Mouse (Mus musculus) gonadal fat pad, adult 2 months (tissue): ENCODE data around the gene Wbp1. TPM values are rescaled to one million over a fixed set of nuclear protein-coding genes. Genes with fewer than 3 reads are reported as not detected.

Experiments used
- DNase-seq: peaks from one replicate; pipeline ENCODE4 v3.0.0-alpha.2; 2012; ENCODE audit warnings: low read depth
- polyA plus RNA-seq: library from polyadenylated mRNA; depleted of rRNA; stranded (reverse); fragments of >200 nt; gene quantifications from 2 replicates; pipeline ENCODE4 v1.2.3, GENCODE M21; 2012

The Wbp1 gene
- polyA plus RNA-seq, 1 experiment, result 187 TPM

- no peak for DNase-seq
Observed at GRCm38 (mm10) chr6:83140044-83140443, 18.7 kb upstream of the Wbp1 start.

DNA sequence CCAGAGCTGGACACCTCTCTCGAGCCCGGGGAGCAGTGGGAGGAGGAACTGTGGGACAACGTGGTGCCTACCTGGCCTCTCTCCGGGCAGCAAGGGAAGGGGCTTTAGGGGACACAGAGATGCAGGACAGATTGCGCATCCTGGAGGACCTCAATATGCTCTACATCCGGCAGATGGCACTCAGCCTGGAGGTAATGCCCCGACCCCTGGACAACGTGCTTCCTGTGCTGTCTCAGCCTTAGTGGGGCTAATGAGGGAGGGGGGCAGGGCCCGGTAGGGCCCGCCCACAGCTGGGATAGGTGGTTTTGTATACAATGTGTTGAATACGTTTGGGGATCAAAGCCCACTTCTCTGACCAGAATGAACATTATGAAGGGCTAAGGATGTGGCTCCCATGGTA lies 16.7 kb upstream of the Wbp1 start:
- no peak for DNase-seq

- DNase-seq, result no peak
Observed at GRCm38 (mm10) chr6:83137576-83137950, 16.2 kb upstream of the Wbp1 start.

DNA sequence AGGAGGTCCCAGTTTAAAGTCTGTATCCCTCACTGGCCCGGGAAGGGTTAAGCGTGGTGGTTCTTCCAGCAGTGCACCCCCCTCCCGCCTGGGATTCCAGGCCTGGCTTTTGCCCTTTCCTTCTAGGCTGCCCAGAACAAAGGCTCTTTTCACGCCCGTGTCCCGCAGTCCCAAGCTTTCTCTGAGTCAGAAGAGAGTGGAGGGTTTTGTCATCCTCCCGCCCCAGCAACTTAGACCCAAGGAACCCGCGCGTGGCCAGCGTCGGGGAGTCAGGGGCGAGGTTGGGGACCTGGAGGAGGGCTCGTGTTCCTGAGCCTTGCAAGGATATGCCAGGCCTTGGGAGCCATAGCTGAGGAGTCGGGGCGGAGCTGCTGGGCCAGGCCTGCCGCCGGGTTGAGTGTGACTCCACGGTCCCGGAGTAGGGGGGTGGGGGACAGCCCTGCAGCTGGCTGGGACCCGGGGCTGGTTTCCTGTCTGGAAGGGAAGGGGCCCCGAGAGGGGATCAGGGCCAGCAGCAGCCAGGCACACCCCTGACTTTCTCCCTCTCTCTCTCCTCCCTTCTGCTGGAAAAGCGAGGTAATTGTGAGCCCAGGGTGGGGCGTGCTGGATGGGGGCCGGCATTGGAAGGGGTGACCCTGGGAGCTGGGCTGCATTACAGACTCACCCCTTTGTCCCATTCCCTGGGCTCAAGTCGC lies 15.7 kb upstream of the Wbp1 start:
- DNase-seq, result no peak

DNA sequence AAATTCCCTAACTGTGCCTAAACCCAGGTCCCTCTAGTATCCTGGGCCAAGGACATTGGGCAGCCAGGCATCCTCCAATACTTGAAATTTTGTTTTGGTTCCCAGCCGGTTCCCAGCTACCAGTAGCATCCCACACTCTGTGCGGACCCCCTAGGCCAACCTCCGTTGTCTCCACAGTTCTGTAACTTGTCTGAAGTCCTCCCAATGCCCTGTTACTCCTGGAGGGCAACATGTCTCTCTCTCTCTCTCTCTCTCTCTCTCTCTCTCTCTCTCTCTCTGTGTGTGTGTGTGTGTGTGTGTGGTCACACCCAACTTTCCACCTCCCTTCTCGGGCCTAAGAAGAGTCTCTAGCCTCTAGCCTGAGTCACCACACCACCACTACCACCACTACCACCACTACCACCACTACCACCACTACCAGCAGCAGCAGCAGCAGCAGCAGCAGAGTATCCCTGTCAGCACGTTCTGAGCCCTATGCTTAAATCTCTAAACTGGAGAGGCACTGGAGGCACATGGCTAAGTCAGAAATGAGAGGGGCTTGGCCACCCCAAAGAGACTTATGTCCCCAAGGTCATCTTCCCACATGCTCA lies 15.0 kb upstream of the Wbp1 start:
- no peak for DNase-seq

DNA sequence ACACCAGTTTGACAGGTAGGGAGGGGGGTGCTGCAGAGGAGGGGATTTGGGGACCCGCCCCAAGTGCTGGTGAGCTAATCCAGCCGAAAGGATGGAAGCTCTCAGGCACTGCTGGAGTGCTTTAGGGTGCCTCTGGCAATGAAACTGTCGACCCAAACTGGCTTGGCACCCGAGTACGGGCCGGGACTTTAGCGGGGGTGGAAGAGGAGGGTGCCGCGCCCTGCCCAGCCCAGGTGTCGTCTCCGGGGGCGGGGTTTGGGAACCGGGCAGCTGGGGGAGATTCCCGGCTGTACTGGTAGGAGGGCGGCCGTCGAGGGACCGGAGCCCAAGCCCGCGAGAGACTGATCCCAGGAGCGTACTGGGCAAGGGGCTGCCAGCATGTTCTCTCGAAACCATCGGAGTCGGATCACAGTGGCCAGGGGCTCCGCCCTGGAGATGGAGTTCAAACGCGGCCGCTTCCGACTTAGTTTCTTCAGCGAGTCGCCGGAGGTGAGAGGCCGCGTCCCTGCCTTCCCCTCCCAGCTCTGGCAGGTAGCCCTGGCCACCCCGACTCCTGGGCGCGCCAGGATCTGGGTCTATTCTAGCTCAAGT lies 14.3 kb upstream of the Wbp1 start:
- DNase-seq, result no peak

DNA sequence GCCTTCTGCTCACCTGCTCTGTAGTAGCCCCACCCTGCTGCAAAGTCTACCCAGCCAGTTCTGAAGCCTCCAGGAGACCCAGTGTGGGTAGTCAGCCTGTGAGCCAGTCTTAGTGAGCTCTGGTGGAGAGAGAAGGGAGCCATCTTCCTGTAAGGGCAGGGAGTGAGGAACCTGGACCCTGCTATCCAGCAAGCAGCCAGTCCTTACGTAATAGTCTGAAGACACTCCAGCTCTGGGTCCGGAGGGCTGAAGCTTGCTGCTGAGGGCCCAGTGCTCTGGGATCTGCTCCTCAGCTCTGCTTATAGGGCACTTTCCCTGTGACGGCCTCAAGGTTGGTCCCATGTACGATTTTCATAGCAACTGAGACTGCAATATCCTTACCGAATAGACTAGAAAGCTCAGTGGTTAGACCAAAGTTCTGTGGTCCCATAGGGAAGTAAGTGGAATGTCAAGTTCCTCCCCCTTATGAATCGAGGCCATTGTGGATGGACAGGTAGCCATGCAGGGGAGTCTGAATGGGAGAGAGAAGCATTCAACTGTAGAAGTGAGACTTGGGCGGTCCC lies 13.7 kb upstream of the Wbp1 start, which contains the start of gene Rtkn:
TSS of gene Rtkn (plus strand) at position 513 of the 563 bp plus-strand sequence.
- no peak for DNase-seq

GRCm38 (mm10) chr6:83134226-83134625 lies 12.9 kb upstream of the Wbp1 start:
- no peak for DNase-seq

DNA sequence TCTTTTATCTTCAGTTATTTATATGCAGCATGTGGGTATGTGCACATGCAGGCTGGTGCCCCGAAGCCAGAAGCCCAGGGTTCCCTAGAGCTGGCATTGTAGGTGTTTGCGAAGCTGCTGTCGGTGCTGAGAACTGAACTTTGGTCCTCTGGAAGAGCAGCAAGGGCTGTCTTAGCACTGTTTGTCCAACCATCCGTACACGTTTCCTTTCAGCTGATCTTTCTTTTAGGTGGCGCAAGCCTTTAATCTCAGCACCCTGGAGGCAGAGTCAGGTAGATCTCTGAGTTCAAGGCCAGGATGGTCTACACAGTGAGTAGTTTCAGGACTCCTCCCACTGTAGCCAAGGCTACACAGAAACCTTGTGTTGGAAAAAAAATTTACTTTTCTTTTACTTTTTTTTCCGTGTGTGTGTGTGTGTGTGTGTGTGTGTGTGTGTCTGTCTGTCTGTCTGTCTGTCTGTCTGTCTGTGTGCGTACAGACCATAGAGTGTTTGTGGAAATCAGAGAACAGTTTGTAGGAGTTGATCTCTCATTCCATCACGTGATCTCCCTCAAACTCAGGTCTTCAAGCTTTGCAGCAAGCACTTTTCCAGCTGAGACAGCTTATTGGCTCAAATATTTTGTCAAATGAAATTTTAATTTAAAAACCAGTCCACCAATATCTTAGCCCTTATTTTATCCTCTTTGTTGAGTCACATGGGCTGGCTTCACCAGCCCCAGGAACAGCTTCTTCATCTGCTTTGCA lies 11.0 kb upstream of the Wbp1 start:
- DNase-seq, result no peak

- no peak for DNase-seq
Observed at GRCm38 (mm10) chr6:83131469-83132034, 10.2 kb upstream of the Wbp1 start.

DNA sequence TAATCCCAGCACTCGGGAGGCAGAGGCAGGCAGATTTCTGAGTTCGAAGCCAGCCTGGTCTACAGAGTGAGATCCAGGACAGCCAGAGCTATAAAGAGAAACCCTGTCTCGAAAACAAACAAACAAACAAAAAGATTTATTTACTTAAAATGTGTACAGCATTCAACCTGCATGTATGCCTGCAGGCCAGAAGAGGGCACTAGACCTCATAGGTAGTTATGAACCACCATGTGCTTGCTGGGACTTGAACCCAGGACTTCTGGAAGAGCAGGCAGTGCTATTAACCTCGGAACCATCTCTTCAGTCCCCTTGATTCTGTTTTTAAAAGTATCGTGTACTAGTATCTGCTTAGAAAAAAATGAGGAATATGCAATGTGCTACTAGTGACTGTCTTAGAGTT lies 6.1 kb upstream of the Wbp1 start:
- DNase-seq, result no peak

GRCm38 (mm10) chr6:83125331-83125730 lies 4.0 kb upstream of the Wbp1 start, which contains the start of gene Ino80b:
Gene Ino80b, minus strand, starts transcription at chr6:83125431.
- DNase-seq, result no peak

DNA sequence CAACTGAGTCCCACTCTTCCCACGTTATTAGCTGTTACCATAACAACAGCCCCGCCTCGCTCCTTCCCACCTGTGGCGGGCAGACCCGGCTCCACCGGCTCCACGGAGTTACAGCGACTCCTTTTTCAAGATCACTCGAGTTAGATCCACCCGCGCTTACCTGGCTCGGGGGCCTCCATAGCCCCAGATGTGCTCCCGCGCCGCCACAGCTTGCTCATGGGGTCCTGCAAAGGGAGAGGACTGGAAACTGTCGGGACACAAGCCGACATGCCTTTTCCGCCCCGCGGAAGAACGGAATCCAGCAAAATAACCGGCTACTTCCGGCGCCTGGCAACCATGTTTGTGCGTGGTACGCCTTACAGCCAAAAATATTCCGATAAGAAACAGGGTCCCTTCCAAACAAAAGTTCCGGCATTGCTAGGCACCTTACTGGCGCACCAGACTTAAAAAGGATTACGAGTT lies 3.5 kb upstream of the Wbp1 start:
- no peak for DNase-seq

- no peak for DNase-seq
Observed at GRCm38 (mm10) chr6:83122961-83123360, 1.6 kb upstream of the Wbp1 start.

GRCm38 (mm10) chr6:83121863-83122710 lies 728 bp upstream of the Wbp1 start:
- DNase-seq, result no peak

- no peak for DNase-seq
Observed at GRCm38 (mm10) chr6:83119734-83120051, 1.7 kb downstream of the Wbp1 start.

DNA sequence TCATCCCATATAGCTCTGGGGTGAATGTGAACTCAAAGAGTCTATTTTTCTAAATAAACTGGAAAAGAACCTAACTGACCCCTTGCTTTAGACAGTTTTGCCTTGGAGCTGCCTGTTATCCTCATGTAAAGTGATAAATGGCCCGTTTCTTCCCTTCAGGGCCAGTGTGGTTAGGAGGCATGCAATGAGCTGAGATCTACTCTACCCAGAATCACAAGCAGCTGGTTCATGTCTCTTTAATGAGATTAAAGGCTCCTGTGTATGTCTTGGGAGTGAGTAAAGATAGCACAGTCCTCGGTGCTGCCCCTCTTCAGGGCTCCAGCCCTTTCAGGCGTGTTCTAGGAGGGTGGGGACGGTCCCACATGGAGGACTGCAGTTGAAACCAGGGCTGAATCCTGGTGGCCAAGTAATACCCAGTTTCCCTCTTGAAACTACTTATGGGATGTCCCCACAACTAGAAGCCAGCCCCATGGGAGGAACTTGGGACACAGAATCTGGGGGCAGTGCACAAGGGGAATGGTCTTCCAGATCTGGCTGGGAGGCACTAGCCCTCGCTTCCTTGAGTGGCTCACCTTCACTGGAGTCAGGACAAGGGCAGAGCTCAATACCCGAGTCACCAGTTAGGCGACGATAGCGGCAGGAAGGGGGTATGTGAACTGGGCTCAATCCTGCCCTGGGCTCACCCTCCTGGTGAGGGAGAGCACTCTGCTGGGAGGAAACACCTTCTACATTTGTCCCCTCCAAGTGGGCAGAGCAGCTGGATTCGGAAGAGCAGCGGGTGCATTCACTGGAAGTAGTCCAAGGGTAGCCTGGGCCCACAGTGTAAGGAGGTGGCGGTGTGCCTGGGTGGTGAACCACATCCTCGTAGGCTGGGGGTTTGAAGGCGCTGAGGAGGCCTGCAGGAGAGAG lies 2.3 kb downstream of the Wbp1 start:
- DNase-seq, result no peak

GRCm38 (mm10) chr6:83118369-83118768 lies 3.0 kb downstream of the Wbp1 start:
- no peak for DNase-seq

- DNase-seq, result no peak
Observed at GRCm38 (mm10) chr6:83117616-83118015, 3.7 kb downstream of the Wbp1 start.

GRCm38 (mm10) chr6:83117165-83117438 lies 4.3 kb downstream of the Wbp1 start:
- no peak for DNase-seq
